Mouse (Mus musculus) left cerebral cortex, adult 18-20 months (tissue): ENCODE measurements around the gene Gm9125. TPM values are rescaled to one million over a fixed set of nuclear protein-coding genes. Genes with fewer than 3 reads are reported as not detected.
"Not testable (repeated sequence)": the region's sequence is repeated elsewhere in the genome, so short reads cannot be mapped to it uniquely, and the experiment has no call there.

Experiments used
- DNase-seq, 2 experiments: peaks; one replicate each; pipeline ENCODE4 v3.0.0; 2021 to 2022; ENCODE audit warnings: low spot score in 2 of 2, mixed read lengths in 1 of 2
- long read RNA-seq, 2 experiments: library from polyadenylated mRNA; stranded (forward); transcript quantifications; one replicate each; pipeline ENCODE4 v2.0.0; 2021
- total RNA-seq, 2 experiments: library from RNA; stranded (reverse); gene quantifications; 2 replicates each; pipeline ENCODE4 v1.2.3; 2021

The Gm9125 gene
- total RNA-seq, result not detected
- long read RNA-seq, experiment 1, result 0 reads
- long read RNA-seq, experiment 2, result 0 reads

GRCm38 (mm10) chr3:94054785-94055184, at the start of gene Gm9125:
Gene Gm9125, minus strand, starts transcription at chr3:94054885.
- DNase-seq, result not testable (repeated sequence)

- DNase-seq, result not testable (repeated sequence)
These were observed 17.9 kb upstream of the Gm9125 start, which contains the start of gene Gm10697 for GRCm38 (mm10) chr3:94072544-94072943. Gene Gm10697, minus strand, starts transcription at chr3:94072644.

- DNase-seq, result not testable (repeated sequence)
These were observed 5.0 kb downstream of the Gm9125 start for GRCm38 (mm10) chr3:94049566-94050121.

GRCm38 (mm10) chr3:94038241-94038640, 16.4 kb downstream of the Gm9125 start:
- not testable (repeated sequence) for DNase-seq

- not testable (repeated sequence) for DNase-seq
These were observed 20.3 kb downstream of the Gm9125 start for GRCm38 (mm10) chr3:94034400-94034799.

Other genes starting within 250 kb of the Gm9125 start
- not detected for gene Tdpoz3, start 228.9 kb downstream of the Gm9125 start, total RNA-seq
- not detected for gene Gm9117, start 111.3 kb downstream of the Gm9125 start, total RNA-seq
- not detected for gene Tdpoz5, start 93.6 kb downstream of the Gm9125 start, total RNA-seq
- not detected for gene Gm10697, start 17.8 kb upstream of the Gm9125 start, total RNA-seq
- gene Gm10696, start 123.3 kb upstream of the Gm9125 start, total RNA-seq, result not detected
- not detected for gene Gm5286, start 141.8 kb upstream of the Gm9125 start, total RNA-seq
- not detected for gene Gm4778, start 209.2 kb upstream of the Gm9125 start, total RNA-seq